11 mouse cellular contexts compared by ENCODE assay signal in genomic region chr7:115000796-115001524, GRCm38 (mm10).
DNase-seq lines count a peak whose midpoint lies in the region; ATAC-seq and TF ChIP-seq lines count a peak whose summit lies in the region.
"Had no signal": no experiment of that assay in that cellular context is flagged by ENCODE, and none has a peak within 500 bp of the region (broad histone marks: within the 10 kb centered on the region; RNA-seq: fewer than 3 reads in every experiment).

No protein-coding gene starts in this region.

- peak; percentile 69 for ATAC-seq in frontal cortex, adult (ENCODE audit: low TSS enrichment)
- ATAC-seq in megakaryocyte-erythroid progenitor cell, adult 5-6 weeks (replicated peaks; ENCODE audit: low FRiP score, low TSS enrichment, poor library complexity, severe bottlenecking), result peak; percentile 74
- ATAC-seq in hindbrain, embryonic 13.5 days (ENCODE audit: low FRiP score), result no peak

- no peak for TF ChIP-seq CTCF in brain, embryonic 14.5 days (IDR thresholded peaks at IDR 0.05; ENCODE audit: borderline replicate concordance, extremely low read depth, insufficient read depth, insufficient read length)

- no peak overlapping the region for H3K9ac ChIP-seq in hindbrain, embryonic 13.5 days
- H3K9ac ChIP-seq: limb, embryonic 15.5 days; neural tube, embryonic 15.5 days had no signal

- H3K36me3 ChIP-seq in hindbrain, embryonic 13.5 days, result no peaks in the 10 kb centered on the region
- H3K36me3 ChIP-seq: limb, embryonic 15.5 days; neural tube, embryonic 15.5 days had no signal

- no peak for TF ChIP-seq POLR2A in brain, embryonic 14.5 days (IDR thresholded peaks at IDR 0.05; ENCODE audit: borderline replicate concordance, extremely low read depth, insufficient read depth, insufficient read length, poor library complexity, severe bottlenecking)

- no peak for DNase-seq in frontal cortex, postnatal 25 days (ENCODE audit: low spot score in 2 of 2)
- peak; percentile 59 for DNase-seq in brain, embryonic 14.5 days (ENCODE audit: low read depth)
- peak; percentile 1 for DNase-seq in left cerebral cortex, adult 11 months (ENCODE audit: low spot score)
- DNase-seq in urinary bladder, postnatal 4 days (ENCODE audit: low spot score in 2 of 2), result no peak
- no peak for DNase-seq in ovary, adult 18-20 months (ENCODE audit: low spot score)

- H3K4me2 ChIP-seq in hindbrain, embryonic 13.5 days, result no peak overlapping the region
- H3K4me2 ChIP-seq: limb, embryonic 15.5 days; neural tube, embryonic 15.5 days had no signal

- H3K27ac ChIP-seq in hindbrain, embryonic 13.5 days, result no peak overlapping the region
- H3K27ac ChIP-seq: heart, adult 2 months; limb, embryonic 15.5 days; neural tube, embryonic 15.5 days had no signal

- H3K27me3 ChIP-seq in hindbrain, embryonic 13.5 days, result no peaks in the 10 kb centered on the region
- H3K27me3 ChIP-seq: limb, embryonic 15.5 days; neural tube, embryonic 15.5 days had no signal

- 91% methylated on average over 7 of the region's 7 CpGs for WGBS in hindbrain, embryonic 13.5 days

- H3K4me1 ChIP-seq in hindbrain, embryonic 13.5 days (replicated peaks), result no peaks in the 10 kb centered on the region
- H3K4me1 ChIP-seq: neural tube, embryonic 15.5 days had no signal

- H3K4me3 ChIP-seq in hindbrain, embryonic 13.5 days, result no peak overlapping the region
- H3K4me3 ChIP-seq: heart, adult 2 months; limb, embryonic 15.5 days; neural tube, embryonic 15.5 days had no signal

- H3K9me3 ChIP-seq in hindbrain, embryonic 13.5 days, result no peaks in the 10 kb centered on the region
- H3K9me3 ChIP-seq: limb, embryonic 15.5 days; neural tube, embryonic 15.5 days had no signal

Comparison
In these comparisons a context has a peak if more than half of its experiments do, and no peak if none do; other contexts are left out.
1. DNase-seq: peak in brain, embryonic 14.5 days (single experiment) and left cerebral cortex, adult 11 months (single experiment); none in frontal cortex, postnatal 25 days (0 of 2), urinary bladder, postnatal 4 days (0 of 2) and ovary, adult 18-20 months (single experiment).